Mouse (Mus musculus): Measurements from ENCODE around the gene Acvr1.

Acvr1 gene

GRCm38 (mm10) chr2:58415037-58415436, 151.9 kb downstream of the Acvr1 start:
- DNase-seq (ENCODE audit: low read depth, low spot score), result no peak

GRCm38 (mm10) chr2:58408926-58409634, 157.9 kb downstream of the Acvr1 start:
- DNase-seq (ENCODE audit: low read depth, low spot score), result no peak

GRCm38 (mm10) chr2:58403481-58403880, 163.5 kb downstream of the Acvr1 start:
- DNase-seq (ENCODE audit: low read depth, low spot score), result no peak

- no peak for DNase-seq (ENCODE audit: low read depth, low spot score)
These were observed 178.4 kb downstream of the Acvr1 start for GRCm38 (mm10) chr2:58388601-58389000.

- no peak for DNase-seq (ENCODE audit: low read depth, low spot score)
These were observed 186.9 kb downstream of the Acvr1 start for GRCm38 (mm10) chr2:58380020-58380419.

GRCm38 (mm10) chr2:58379475-58379874, 187.5 kb downstream of the Acvr1 start:
- DNase-seq (ENCODE audit: low read depth, low spot score), result no peak

GRCm38 (mm10) chr2:58377417-58378130, 189.4 kb downstream of the Acvr1 start:
- DNase-seq (ENCODE audit: low read depth, low spot score), result no peak

- DNase-seq (ENCODE audit: low read depth, low spot score), result no peak
These were observed 200.8 kb downstream of the Acvr1 start for GRCm38 (mm10) chr2:58366196-58366595.

- no peak for DNase-seq (ENCODE audit: low read depth, low spot score)
These were observed 205.5 kb downstream of the Acvr1 start for GRCm38 (mm10) chr2:58361361-58362046.

- DNase-seq (ENCODE audit: low read depth, low spot score), result no peak
These were observed 208.9 kb downstream of the Acvr1 start for GRCm38 (mm10) chr2:58358132-58358460.

GRCm38 (mm10) chr2:58357414-58358131, 209.4 kb downstream of the Acvr1 start, which contains the start of gene Acvr1c:
TSS of gene Acvr1c (minus strand) at chr2:58357895.
- DNase-seq (ENCODE audit: low read depth, low spot score), result no peak

- no peak for DNase-seq (ENCODE audit: low read depth, low spot score)
These were observed 209.9 kb downstream of the Acvr1 start for GRCm38 (mm10) chr2:58357068-58357413.

- no peak for DNase-seq (ENCODE audit: low read depth, low spot score)
These were observed 212.6 kb downstream of the Acvr1 start for GRCm38 (mm10) chr2:58354389-58354788.

GRCm38 (mm10) chr2:58352846-58353245, 214.1 kb downstream of the Acvr1 start:
- DNase-seq (ENCODE audit: low read depth, low spot score), result no peak

- no peak for DNase-seq (ENCODE audit: low read depth, low spot score)
These were observed 216.3 kb downstream of the Acvr1 start for GRCm38 (mm10) chr2:58350657-58351056.
